Mouse (Mus musculus) gastrocnemius, adult 2 months (tissue): ENCODE data around the gene Scaf4. TPM values are rescaled to one million over a fixed set of nuclear protein-coding genes. Genes with fewer than 3 reads are reported as not detected.

Source experiments
- DNase-seq: peaks from one replicate; pipeline ENCODE4 v3.0.0; 2022
- H3K27ac ChIP-seq: fragments of 200-600 bp; 2 replicates; pipeline ENCODE4 v1.8.1; 2022; ENCODE audit warnings: mild to moderate bottlenecking
- H3K4me3 ChIP-seq: fragments of 200-600 bp; 2 replicates; pipeline ENCODE4 v1.8.1; 2022; ENCODE audit warnings: mild to moderate bottlenecking, moderate library complexity
- CTCF ChIP-seq: fragments of 200-600 bp; IDR thresholded peaks from 2 replicates; pipeline ENCODE4 v1.8.1; 2022; ENCODE audit warnings: antibody characterized with exemption, mild to moderate bottlenecking, moderate library complexity
- intact Hi-C: fragments of 180-260 bp; cut with DNase I; formaldehyde crosslinking; loops from one replicate; pipeline ENCODE4 v1.15.1; 2025
- long read RNA-seq, 2 experiments: library from polyadenylated mRNA; stranded (forward); transcript quantifications; one replicate each; pipeline ENCODE4 v2.0.0; 2021
- total RNA-seq, 2 experiments: library from RNA; stranded (reverse); gene quantifications; 2 replicates each; pipeline ENCODE4 v1.2.3; 2021

Gene Scaf4
- 10 to 100 TPM; 19.4 to 20.3 TPM for total RNA-seq
- long read RNA-seq, experiment 1, full-length matches to known transcripts, result 3 of 11 reads
- long read RNA-seq, experiment 1, partial matches to known transcripts, result 2 of 11 reads
- long read RNA-seq, experiment 1, other reads (novel, unspliced or antisense), result 6 of 11 reads
- long read RNA-seq, experiment 2, full-length matches to known transcripts, result 3 of 5 reads
- long read RNA-seq, experiment 2, partial matches to known transcripts, result 1 of 5 reads
- long read RNA-seq, experiment 2, other reads (novel, unspliced or antisense), result 1 of 5 reads

- peak; percentile 98 for DNase-seq
- intact Hi-C loops, result loop anchor here (2.0 kb wide), 1 partner anchor 63 kb away; the partner anchor contains the start of gene Sod1
- Histone ChIP-seq H3K27ac (peak within 1 kb of the TSS; percentile 99), H3K4me3 (peak within 1 kb of the TSS; percentile 80)
- peak; percentile 4; the same call in 1 of the 2 replicates for TF ChIP-seq CTCF
Measured at GRCm38 (mm10) chr16:90283905-90284891, at the start of gene Scaf4. Gene Scaf4 (minus strand): TSS chr16:90284503.

- intact Hi-C loops, result no loop called here
- no peak for DNase-seq
- TF ChIP-seq CTCF, result no peak
- no peak overlapping the region for H3K4me3 ChIP-seq
- H3K27ac ChIP-seq, result no peak overlapping the region
Measured at GRCm38 (mm10) chr16:90332553-90332952, 48.2 kb upstream of the Scaf4 start.

- no peak for DNase-seq
- no peak overlapping the region for H3K4me3 ChIP-seq
- H3K27ac ChIP-seq, result no peak overlapping the region
- no peak for TF ChIP-seq CTCF
- intact Hi-C loops, result no loop called here
Measured at GRCm38 (mm10) chr16:90330979-90331378, 46.7 kb upstream of the Scaf4 start.

- TF ChIP-seq CTCF, result no peak
- intact Hi-C loops, result no loop called here
- no peak for DNase-seq
Measured at GRCm38 (mm10) chr16:90329511-90329910, 45.2 kb upstream of the Scaf4 start.

GRCm38 (mm10) chr16:90322850-90323528, 38.7 kb upstream of the Scaf4 start:
- intact Hi-C loops, result loop anchor here (2.0 kb wide), 1 partner anchor 390 kb away; no protein-coding TSS in a partner anchor
- peak; percentile 85 for DNase-seq
- Histone ChIP-seq H3K27ac (no peak overlapping the region), H3K4me3 (no peak overlapping the region)
- TF ChIP-seq CTCF, result peak; percentile 93

More at GRCm38 (mm10) chr16:90329511-90329910, 45.2 kb upstream of the Scaf4 start:
- no peak overlapping the region for H3K4me3 ChIP-seq
- H3K27ac ChIP-seq, result no peak overlapping the region

GRCm38 (mm10) chr16:90319321-90319720, 35.0 kb upstream of the Scaf4 start:
- intact Hi-C loops, result no loop called here
- DNase-seq, result no peak
- Histone ChIP-seq H3K4me3 (no peak overlapping the region), H3K27ac (no peak overlapping the region)
- TF ChIP-seq CTCF, result no peak

DNA sequence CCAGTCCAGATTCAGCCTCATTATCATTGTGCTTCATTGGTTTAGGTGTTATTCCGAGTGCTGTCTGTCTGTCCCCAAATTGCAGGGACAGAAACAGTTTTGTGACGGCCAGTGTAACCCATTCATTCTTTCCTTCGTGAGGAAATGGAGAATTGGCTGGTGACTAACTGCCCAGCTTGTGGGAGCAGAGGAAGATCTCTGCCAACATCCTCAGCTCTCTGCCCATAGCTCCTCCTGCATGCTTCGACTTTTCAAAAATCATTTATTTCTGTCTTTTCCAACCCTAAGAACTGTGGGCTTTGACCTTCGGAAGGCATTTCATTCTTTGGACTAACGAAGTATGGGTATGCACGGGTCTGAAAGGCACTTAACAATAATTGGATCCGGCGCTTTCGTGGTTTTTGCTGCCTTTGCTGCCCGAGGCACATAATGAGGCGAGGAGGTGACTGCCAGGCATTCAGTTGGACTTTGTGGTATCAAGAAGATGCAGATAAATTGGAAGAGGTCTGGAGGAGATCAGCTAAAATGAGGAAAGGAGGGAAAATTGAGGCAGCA, 34.1 kb upstream of the Scaf4 start:
- no peak for DNase-seq
- Histone ChIP-seq H3K27ac (no peak overlapping the region), H3K4me3 (no peak overlapping the region)
- intact Hi-C loops, result no loop called here
- no peak for TF ChIP-seq CTCF

DNA sequence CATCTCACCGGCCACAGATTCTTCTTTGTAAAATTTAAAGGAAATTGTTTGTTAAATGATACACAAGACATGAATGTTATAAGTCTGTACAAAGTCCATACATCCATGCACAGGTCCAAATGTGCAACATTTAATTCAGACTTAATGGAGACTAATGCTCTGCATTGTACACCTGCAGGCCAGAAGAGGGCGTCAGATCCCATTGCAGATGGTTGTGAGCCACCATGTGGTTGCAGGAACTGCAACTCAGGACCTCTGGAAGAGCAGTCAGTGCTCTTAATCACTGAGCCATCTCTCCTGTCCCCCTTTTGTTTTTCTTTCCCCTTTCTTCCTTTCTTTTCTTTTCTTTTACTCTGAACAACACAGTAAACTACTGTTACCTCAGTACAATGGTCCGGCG, 33.5 kb upstream of the Scaf4 start:
- DNase-seq, result no peak
- Histone ChIP-seq H3K27ac (no peak overlapping the region), H3K4me3 (no peak overlapping the region)
- intact Hi-C loops, result no loop called here
- TF ChIP-seq CTCF, result no peak

DNA sequence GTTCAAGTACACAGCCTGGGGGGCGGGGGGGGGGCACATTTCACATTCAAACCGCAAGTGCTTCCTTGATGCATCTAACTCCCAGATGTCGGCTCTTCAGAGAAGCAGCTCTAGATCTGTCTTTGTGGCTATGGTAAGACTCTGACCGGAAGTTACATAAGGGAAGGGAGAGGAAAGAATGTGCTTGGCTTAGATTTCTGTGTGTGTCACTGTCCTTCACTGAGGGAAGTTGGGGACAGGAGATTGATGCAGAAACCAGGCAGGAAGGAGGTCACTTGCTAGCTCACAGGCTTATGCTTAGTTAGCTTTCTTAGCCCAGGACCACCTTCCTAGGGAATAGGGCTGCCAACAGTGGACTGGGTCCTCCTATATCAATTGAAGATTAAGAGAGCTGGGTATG, 31.6 kb upstream of the Scaf4 start:
- no peak for TF ChIP-seq CTCF
- intact Hi-C loops, result no loop called here

GRCm38 (mm10) chr16:90312449-90313082, 28.3 kb upstream of the Scaf4 start:
- TF ChIP-seq CTCF, result peak; percentile 44; the same call in 1 of the 2 replicates
- no peak overlapping the region for H3K27ac ChIP-seq
- intact Hi-C loops, result no loop called here
- H3K4me3 ChIP-seq, result no peak overlapping the region
- DNase-seq, result no peak

More for the DNA sequence above, 31.6 kb upstream of the Scaf4 start:
- DNase-seq, result no peak
- no peak overlapping the region for H3K4me3 ChIP-seq
- no peak overlapping the region for H3K27ac ChIP-seq

DNA sequence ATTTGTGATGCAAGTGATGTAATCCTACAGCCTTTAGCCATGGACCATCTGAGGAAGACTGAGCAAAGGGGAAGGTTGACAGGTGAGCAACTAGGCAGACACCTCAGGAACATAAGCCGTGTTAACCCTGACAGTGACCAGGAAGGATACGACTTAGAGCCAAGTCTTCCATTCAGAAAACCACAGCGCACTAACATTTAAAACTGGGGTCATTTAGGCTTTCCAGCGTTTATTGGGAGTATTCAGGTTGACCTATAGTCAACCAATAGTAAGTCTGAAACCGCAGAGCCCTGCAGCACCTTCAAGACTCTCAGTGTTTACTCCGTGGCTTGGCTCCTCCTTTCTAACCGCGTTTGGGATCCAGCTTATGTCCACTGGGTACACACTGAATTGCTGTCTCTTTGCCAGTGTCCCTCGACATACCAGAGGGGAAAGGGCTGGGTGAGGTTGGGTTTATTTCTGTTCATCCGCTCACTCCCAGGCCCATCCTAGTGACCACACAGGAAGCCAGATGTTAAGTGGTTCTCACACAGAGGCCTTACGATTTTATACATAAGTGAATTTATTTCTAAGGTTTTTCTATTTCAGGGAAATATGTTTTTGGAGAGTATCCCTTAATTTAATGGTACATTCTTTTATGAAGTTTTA, 26.3 kb upstream of the Scaf4 start:
- TF ChIP-seq CTCF, result no peak
- intact Hi-C loops, result no loop called here
- no peak for DNase-seq
- Histone ChIP-seq H3K4me3 (no peak overlapping the region), H3K27ac (no peak overlapping the region)
